Mouse (Mus musculus) heart, embryonic 13.5 days (tissue): ENCODE measurements around the gene Spry1. TPM values are rescaled to one million over a fixed set of nuclear protein-coding genes. Genes with fewer than 3 reads are reported as not detected.
A peak's percentile ranks its signal among the peaks of the same experiment; 100 is the strongest.

ENCODE experiments used
- ATAC-seq: fragments of 200-750 bp; cut with Nextera tagmentation; 2 replicates; pipeline ENCODE4 v1.8.0; 2017; ENCODE audit warnings: moderate TSS enrichment; ENCODE audit not compliant: insufficient number of reproducible peaks, low FRiP score, low TSS enrichment; ENCODE audit errors: extremely low read depth
- H3K27ac ChIP-seq: fragments of 300-500 bp; sonication (generic); replicated peaks from 2 replicates; pipeline ENCODE4 v1.5.1; 2015; ENCODE audit warnings: moderate library complexity, mild to moderate bottlenecking, inconsistent platforms
- H3K27me3 ChIP-seq: fragments of 300-500 bp; sonication (generic); replicated peaks from 2 replicates; pipeline ENCODE4 v1.6.1; 2015; ENCODE audit warnings: mild to moderate bottlenecking, inconsistent platforms
- H3K36me3 ChIP-seq: fragments of 300-500 bp; sonication (generic); 2 replicates; pipeline ENCODE4 v1.6.1; 2015; ENCODE audit warnings: mild to moderate bottlenecking, inconsistent platforms
- H3K4me1 ChIP-seq: fragments of 300-500 bp; sonication (generic); 2 replicates; pipeline ENCODE4 v1.6.1; 2015; ENCODE audit warnings: inconsistent platforms
- H3K4me2 ChIP-seq: fragments of 300-500 bp; sonication (generic); 2 replicates; pipeline ENCODE4 v1.6.1; 2015; ENCODE audit warnings: inconsistent platforms, mild to moderate bottlenecking, moderate library complexity
- H3K4me3 ChIP-seq: fragments of 300-500 bp; sonication (generic); 2 replicates; pipeline ENCODE4 v1.5.1; 2015; ENCODE audit warnings: moderate library complexity, mild to moderate bottlenecking, inconsistent platforms
- H3K9ac ChIP-seq: fragments of 300-500 bp; sonication (generic); 2 replicates; pipeline ENCODE4 v1.6.1; 2015; ENCODE audit warnings: inconsistent platforms, mild to moderate bottlenecking, moderate library complexity
- H3K9me3 ChIP-seq: fragments of 300-500 bp; sonication (generic); 2 replicates; pipeline ENCODE4 v1.6.1; 2016; ENCODE audit warnings: inconsistent platforms
- WGBS: fragments of 180-500 bp; shearing (Covaris S2); methylation state at CpG from one replicate; pipeline ENCODE4 v1.1.7; 2015; ENCODE audit warnings: mixed read lengths; 5-methylcytosine and 5-hydroxymethylcytosine counted together
- polyA plus RNA-seq: library from polyadenylated mRNA; unstranded; fragments of >200 nt; fragmentation: Nextera tagmentation; extraction: Ambion mirVana; gene quantifications from 2 replicates; pipeline ENCODE4 v1.2.1, GENCODE M21; 2015

Spry1 gene
- polyA plus RNA-seq, 1 experiment from 2014 or later, result 6.4 TPM

- WGBS, result 40% methylated on average over 6 of the region's 6 CpGs
- peak overlapping the region; percentile 67 for H3K4me2 ChIP-seq
- no peaks in the 10 kb centered on the region for H3K9me3 ChIP-seq
- H3K4me1 ChIP-seq, result peaks cover 35% of the 10 kb centered on the region
- no peak overlapping the region for H3K27ac ChIP-seq
- no peak for ATAC-seq
- H3K4me3 ChIP-seq, result peak overlapping the region; percentile 46
- H3K27me3 ChIP-seq, result peaks cover 34% of the 10 kb centered on the region; the same call in 1 of the 2 replicates
- no peaks in the 10 kb centered on the region; the same call in 1 of the 2 replicates for H3K36me3 ChIP-seq
- H3K9ac ChIP-seq, result peak overlapping the region; percentile 68; the same call in 1 of the 2 replicates
Observed at GRCm38 (mm10) chr3:37654787-37655186, 15.0 kb downstream of the Spry1 start.

GRCm38 (mm10) chr3:37655933-37656633 is 16.3 kb downstream of the Spry1 start:
- H3K27ac ChIP-seq, result 0 out of 2 replicates have a peak overlapping the region, but pooled peaks have one; percentile 12
- H3K4me1 ChIP-seq, result peaks cover 35% of the 10 kb centered on the region
- ATAC-seq, result no peak
- 21% methylated on average over 20 of the region's 20 CpGs for WGBS
- peak overlapping the region; percentile 39 for H3K4me3 ChIP-seq
- peaks cover 33% of the 10 kb centered on the region; the same call in 1 of the 2 replicates for H3K27me3 ChIP-seq
- H3K9ac ChIP-seq, result peak overlapping the region; percentile 12; the same call in 1 of the 2 replicates
- peak overlapping the region; percentile 66 for H3K4me2 ChIP-seq
- no peaks in the 10 kb centered on the region for H3K36me3 ChIP-seq
- H3K9me3 ChIP-seq, result no peaks in the 10 kb centered on the region

- H3K27ac ChIP-seq, result 0 out of 2 replicates have a peak overlapping the region, but pooled peaks have one; percentile 6
- peak overlapping the region; percentile 50 for H3K9ac ChIP-seq
Observed at GRCm38 (mm10) chr3:37657009-37657408, 17.3 kb downstream of the Spry1 start.

GRCm38 (mm10) chr3:37658155-37658554 is 18.4 kb downstream of the Spry1 start:
- Histone ChIP-seq H3K36me3 (no peaks in the 10 kb centered on the region), H3K9ac (no peak overlapping the region), H3K27me3 (peaks cover 39% of the 10 kb centered on the region), H3K27ac (no peak overlapping the region), H3K9me3 (no peaks in the 10 kb centered on the region; the same call in 1 of the 2 replicates), H3K4me2 (no peak overlapping the region), H3K4me3 (no peak overlapping the region), H3K4me1 (peaks cover 35% of the 10 kb centered on the region)
- no peak for ATAC-seq
- WGBS, result 51% methylated on average over 5 of the region's 5 CpGs

More at GRCm38 (mm10) chr3:37657009-37657408, 17.3 kb downstream of the Spry1 start:
- Histone ChIP-seq H3K4me1 (peaks cover 35% of the 10 kb centered on the region), H3K36me3 (no peaks in the 10 kb centered on the region), H3K27me3 (peaks cover 41% of the 10 kb centered on the region), H3K9me3 (no peaks in the 10 kb centered on the region; the same call in 1 of the 2 replicates), H3K4me2 (peak overlapping the region; percentile 66), H3K4me3 (peak overlapping the region; percentile 22; the same call in 1 of the 2 replicates)
- no peak for ATAC-seq
- WGBS, result 5% methylated on average over 8 of the region's 8 CpGs

GRCm38 (mm10) chr3:37659621-37660020 is 19.9 kb downstream of the Spry1 start:
- ATAC-seq, result no peak
- Histone ChIP-seq H3K27me3 (peaks cover 40% of the 10 kb centered on the region), H3K4me3 (no peak overlapping the region), H3K9ac (no peak overlapping the region), H3K4me1 (peaks cover 23% of the 10 kb centered on the region), H3K27ac (no peak overlapping the region), H3K4me2 (no peak overlapping the region), H3K36me3 (no peaks in the 10 kb centered on the region), H3K9me3 (no peaks in the 10 kb centered on the region; the same call in 1 of the 2 replicates)
- WGBS, result 42% methylated on average over 6 of the region's 6 CpGs

GRCm38 (mm10) chr3:37666291-37667118 is 26.8 kb downstream of the Spry1 start:
- Histone ChIP-seq H3K27ac (peak overlapping the region; percentile 28; the same call in 1 of the 2 replicates), H3K4me3 (no peak overlapping the region), H3K4me2 (no peak overlapping the region), H3K27me3 (peaks cover 28% of the 10 kb centered on the region), H3K36me3 (peaks cover 6% of the 10 kb centered on the region; the same call in 1 of the 2 replicates), H3K9ac (peak overlapping the region; percentile 24; the same call in 1 of the 2 replicates), H3K9me3 (peaks cover 18% of the 10 kb centered on the region), H3K4me1 (peaks cover 14% of the 10 kb centered on the region)
- 19% methylated on average over 9 of the region's 9 CpGs for WGBS
- ATAC-seq, result peak; percentile 19; the same call in 1 of the 2 replicates

- H3K9me3 ChIP-seq, result peaks cover 18% of the 10 kb centered on the region
- peaks cover 17% of the 10 kb centered on the region for H3K4me1 ChIP-seq
- ATAC-seq, result no peak
- WGBS, result 29% methylated on average over 2 of the region's 2 CpGs
- no peak overlapping the region for H3K4me2 ChIP-seq
- H3K27me3 ChIP-seq, result peaks cover 23% of the 10 kb centered on the region
- 0 out of 2 replicates have a peak overlapping the region, but pooled peaks have one; percentile 28 for H3K27ac ChIP-seq
- H3K9ac ChIP-seq, result no peak overlapping the region
- no peak overlapping the region for H3K4me3 ChIP-seq
- peaks cover 6% of the 10 kb centered on the region; the same call in 1 of the 2 replicates for H3K36me3 ChIP-seq
Observed at GRCm38 (mm10) chr3:37667119-37667467, 27.3 kb downstream of the Spry1 start.

- peaks cover 6% of the 10 kb centered on the region; the same call in 1 of the 2 replicates for H3K36me3 ChIP-seq
- no peak overlapping the region for H3K27ac ChIP-seq
- H3K9ac ChIP-seq, result no peak overlapping the region
- 44% methylated on average over 7 of the region's 7 CpGs for WGBS
- H3K9me3 ChIP-seq, result peaks cover 18% of the 10 kb centered on the region
- ATAC-seq, result no peak
- H3K4me2 ChIP-seq, result no peak overlapping the region
- peaks cover 23% of the 10 kb centered on the region for H3K4me1 ChIP-seq
- no peak overlapping the region for H3K4me3 ChIP-seq
- H3K27me3 ChIP-seq, result peaks cover 16% of the 10 kb centered on the region
Observed at GRCm38 (mm10) chr3:37667736-37668135, 28.0 kb downstream of the Spry1 start.

GRCm38 (mm10) chr3:37668652-37669051 is 28.9 kb downstream of the Spry1 start:
- WGBS, result 80% methylated on average over 12 of the region's 12 CpGs
- Histone ChIP-seq H3K4me2 (no peak overlapping the region), H3K27me3 (peaks cover 24% of the 10 kb centered on the region), H3K9me3 (peaks cover 18% of the 10 kb centered on the region), H3K4me1 (peaks cover 32% of the 10 kb centered on the region), H3K27ac (no peak overlapping the region), H3K9ac (no peak overlapping the region), H3K4me3 (no peak overlapping the region), H3K36me3 (peaks cover 6% of the 10 kb centered on the region; the same call in 1 of the 2 replicates)
- no peak for ATAC-seq

GRCm38 (mm10) chr3:37669100-37669499 is 29.4 kb downstream of the Spry1 start:
- H3K9ac ChIP-seq, result no peak overlapping the region
- no peak for ATAC-seq

More at GRCm38 (mm10) chr3:37669100-37669499, 29.4 kb downstream of the Spry1 start:
- Histone ChIP-seq H3K36me3 (peaks cover 6% of the 10 kb centered on the region; the same call in 1 of the 2 replicates), H3K27me3 (peaks cover 28% of the 10 kb centered on the region), H3K4me3 (no peak overlapping the region), H3K4me2 (no peak overlapping the region), H3K27ac (no peak overlapping the region), H3K4me1 (peaks cover 36% of the 10 kb centered on the region), H3K9me3 (peaks cover 18% of the 10 kb centered on the region)
- WGBS, result 92% methylated on average over 20 of the region's 20 CpGs
